Mouse (Mus musculus) liver, embryonic 14.5 days (tissue): ENCODE data around the gene Kiss1r.

Source experiments
- CTCF ChIP-seq: IDR thresholded peaks from 2 replicates; pipeline ENCODE4 v1.5.1; 2016; ENCODE audit warnings: antibody characterized with exemption, low read depth, control low read depth
- EP300 ChIP-seq: IDR thresholded peaks from 2 replicates; pipeline ENCODE4 v1.6.1; 2016; ENCODE audit warnings: antibody characterized with exemption, low read depth

DNA sequence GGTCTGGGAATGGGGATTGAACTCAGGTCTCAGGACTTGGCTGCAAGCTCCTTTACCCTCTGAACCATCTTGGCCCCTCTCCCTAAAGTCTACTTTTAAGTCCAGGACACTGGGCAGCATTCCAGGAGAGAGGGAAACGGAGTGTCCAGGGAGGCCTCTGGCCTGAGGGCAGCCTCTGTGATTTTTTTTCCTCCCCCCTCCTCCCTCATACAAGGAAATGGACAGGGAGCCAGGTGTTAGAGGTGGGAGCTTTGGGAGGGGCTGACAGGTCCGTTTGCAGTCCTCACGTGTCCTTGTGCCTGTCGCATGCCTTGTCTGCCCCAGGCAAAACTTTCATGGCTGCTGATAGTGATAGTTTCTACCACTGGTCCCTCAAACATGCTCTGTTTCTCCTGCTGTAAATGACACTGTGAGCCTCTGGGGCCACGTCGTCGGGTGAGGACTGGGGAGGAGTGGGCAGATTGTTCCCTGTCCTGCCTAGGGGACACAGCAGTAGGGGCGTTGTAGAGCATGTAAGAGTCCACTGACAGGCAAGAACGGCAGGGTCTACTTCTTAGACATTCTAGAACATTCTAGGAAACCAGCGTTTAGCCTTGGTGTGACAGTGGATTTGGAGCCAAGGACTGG lies 19.6 kb downstream of the Kiss1r start:
- TF ChIP-seq CTCF (no peak), EP300 (no peak)
